Mouse (Mus musculus): ENCODE measurements around the gene Ddb2. TPM values are rescaled to one million over a fixed set of nuclear protein-coding genes. Genes with fewer than 3 reads are reported as not detected.

Ddb2 gene
- polyA plus RNA-seq, 1 experiment from 2014 or later, result 18.0 TPM

DNA sequence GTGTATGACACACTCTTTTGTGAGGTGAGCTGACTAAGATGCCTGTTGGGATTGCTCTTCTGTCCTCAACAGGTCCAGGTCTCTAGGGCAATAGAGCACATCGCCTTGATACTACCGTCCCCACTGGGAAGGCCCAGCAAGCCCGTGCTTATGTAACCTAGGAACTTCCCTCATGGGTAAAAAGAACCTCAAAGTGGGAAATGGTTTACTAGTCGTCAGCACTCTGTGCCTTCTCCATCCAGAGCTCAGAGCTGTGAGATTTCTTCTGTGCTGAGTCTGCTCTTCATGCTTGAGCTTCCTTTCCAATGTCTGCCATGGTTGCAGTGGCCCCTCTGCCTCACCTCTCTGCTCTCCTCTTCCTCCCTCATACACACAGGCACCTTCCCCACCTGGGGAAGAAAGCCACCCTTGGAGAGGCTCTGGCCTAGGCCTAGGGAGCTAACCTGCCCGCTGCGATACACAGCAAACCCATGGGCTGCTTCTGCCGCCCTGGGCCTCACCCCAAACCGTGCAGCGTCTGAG lies 30.5 kb downstream of the Ddb2 start:
- Histone ChIP-seq H3K27me3 (no peaks in the 10 kb centered on the region), H3K4me1 (replicated peaks) (peaks cover 17% of the 10 kb centered on the region), H3K4me2 (no peak overlapping the region), H3K9me3 (no peaks in the 10 kb centered on the region), H3K27ac (no peak overlapping the region), H3K36me3 (peaks cover 63% of the 10 kb centered on the region), H3K4me3 (replicated peaks) (no peak overlapping the region), H3K9ac (replicated peaks) (no peak overlapping the region)
- WGBS, result 92% methylated on average over 9 of the region's 9 CpGs
- no peak for ATAC-seq (ENCODE audit: insufficient number of reproducible peaks, insufficient read depth, low FRiP score, low TSS enrichment, low read depth)

DNA sequence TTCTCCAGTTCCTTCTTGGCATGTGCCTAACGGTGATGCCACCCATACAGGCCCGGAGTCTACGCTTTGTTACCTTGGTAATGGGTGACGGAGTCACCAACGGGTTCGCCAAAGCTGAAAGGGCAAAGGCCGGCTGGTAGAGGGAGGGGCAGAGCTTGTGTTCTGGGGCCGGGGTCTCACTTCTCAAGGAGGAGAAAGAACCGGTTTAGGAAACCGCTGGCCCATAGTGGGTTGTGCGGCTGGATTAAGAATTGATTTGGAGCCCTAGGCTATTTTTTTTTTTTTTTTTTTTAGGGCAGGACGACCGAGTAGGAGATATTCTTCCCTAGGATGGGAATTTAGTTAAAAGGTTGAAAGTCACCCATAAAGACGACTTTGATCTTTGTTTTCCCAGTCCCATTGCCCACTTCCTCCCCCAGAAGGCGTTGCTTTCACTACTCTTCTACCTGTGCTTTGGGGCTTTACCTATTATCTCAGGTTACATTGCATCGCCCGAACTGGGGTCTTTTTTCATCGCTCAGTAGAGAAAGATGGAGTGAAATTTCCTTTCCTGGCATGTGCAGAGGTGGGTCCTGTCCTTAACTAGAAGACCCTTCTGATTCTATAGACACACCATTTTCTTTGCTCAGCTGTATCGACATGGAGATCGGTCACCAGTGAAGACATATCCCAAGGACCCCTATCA lies 33.7 kb downstream of the Ddb2 start:
- Histone ChIP-seq H3K9me3 (no peaks in the 10 kb centered on the region), H3K4me1 (replicated peaks) (peaks cover 17% of the 10 kb centered on the region), H3K4me3 (replicated peaks) (peak overlapping the region; percentile 78), H3K27ac (peak overlapping the region; percentile 95), H3K4me2 (peak overlapping the region; percentile 76), H3K27me3 (no peaks in the 10 kb centered on the region), H3K36me3 (peaks cover 34% of the 10 kb centered on the region), H3K9ac (replicated peaks) (peak overlapping the region; percentile 87)
- WGBS, result 11% methylated on average over 20 of the region's 20 CpGs
- ATAC-seq (ENCODE audit: insufficient number of reproducible peaks, insufficient read depth, low FRiP score, low TSS enrichment, low read depth), result peak; percentile 56; the same call in 1 of the 2 replicates

GRCm38 (mm10) chr2:91202222-91202971 lies 34.4 kb downstream of the Ddb2 start, which contains the start of the genes Nr1h3 and Acp2:
Nr1h3 (minus strand) TSS chr2:91202834.
Acp2 (plus strand) TSS chr2:91202885.
- Histone ChIP-seq H3K27ac (peak within 1 kb of the TSS; percentile 95), H3K36me3 (peaks cover 27% of the 10 kb centered on the region), H3K9me3 (no peaks in the 10 kb centered on the region), H3K9ac (replicated peaks) (peak within 1 kb of the TSS; percentile 87), H3K4me3 (replicated peaks) (peak within 1 kb of the TSS; percentile 78), H3K4me2 (peak within 1 kb of the TSS; percentile 76), H3K27me3 (0 out of 2 replicates have a peak, but pooled peaks cover 3% of the 10 kb centered on the region), H3K4me1 (replicated peaks) (peaks cover 17% of the 10 kb centered on the region)
- WGBS, result 4% methylated on average over 28 of the region's 28 CpGs
- peak; percentile 97 for ATAC-seq (ENCODE audit: insufficient number of reproducible peaks, insufficient read depth, low FRiP score, low TSS enrichment, low read depth)

GRCm38 (mm10) chr2:91198888-91199287 lies 37.9 kb downstream of the Ddb2 start:
- Histone ChIP-seq H3K36me3 (no peaks in the 10 kb centered on the region), H3K27ac (no peak overlapping the region), H3K4me3 (replicated peaks) (no peak overlapping the region), H3K27me3 (0 out of 2 replicates have a peak, but pooled peaks cover 3% of the 10 kb centered on the region), H3K9me3 (no peaks in the 10 kb centered on the region), H3K4me2 (no peak overlapping the region), H3K9ac (replicated peaks) (no peak overlapping the region), H3K4me1 (replicated peaks) (peaks cover 25% of the 10 kb centered on the region)
- WGBS, result 92% methylated on average over 3 of the region's 3 CpGs
- no peak for ATAC-seq (ENCODE audit: insufficient number of reproducible peaks, insufficient read depth, low FRiP score, low TSS enrichment, low read depth)

DNA sequence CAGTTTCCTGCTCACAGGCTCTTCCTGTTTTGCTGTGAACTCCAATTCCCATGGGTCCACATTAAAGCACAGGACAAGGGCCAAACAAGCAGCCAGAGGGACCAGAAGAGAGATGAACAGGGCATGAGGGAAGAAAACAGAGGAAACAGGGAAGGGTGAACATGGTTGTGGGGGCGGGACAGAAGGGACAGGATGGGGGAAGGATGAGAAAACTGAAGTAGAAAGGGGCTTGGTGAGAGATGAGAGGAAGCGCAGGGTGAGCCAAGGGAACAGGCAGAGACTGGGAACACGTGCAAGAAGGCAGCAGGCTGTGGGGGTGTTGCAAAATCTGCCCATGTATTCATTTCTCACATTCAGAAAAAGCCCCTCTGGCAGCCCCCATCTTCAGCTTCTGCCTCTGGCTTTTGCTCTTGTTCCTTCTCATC lies 40.2 kb downstream of the Ddb2 start:
- no peak overlapping the region for H3K27ac ChIP-seq
- H3K36me3 ChIP-seq, result no peaks in the 10 kb centered on the region
- 68% methylated on average over 3 of the region's 3 CpGs for WGBS
- H3K9ac ChIP-seq (replicated peaks), result no peak overlapping the region
- peaks cover 13% of the 10 kb centered on the region for H3K4me1 ChIP-seq (replicated peaks)
- H3K27me3 ChIP-seq, result 0 out of 2 replicates have a peak, but pooled peaks cover 3% of the 10 kb centered on the region
- H3K4me2 ChIP-seq, result no peak overlapping the region
- no peaks in the 10 kb centered on the region for H3K9me3 ChIP-seq
- H3K4me3 ChIP-seq (replicated peaks), result no peak overlapping the region
- no peak for ATAC-seq (ENCODE audit: insufficient number of reproducible peaks, insufficient read depth, low FRiP score, low TSS enrichment, low read depth)

- Histone ChIP-seq H3K27ac (peak overlapping the region; percentile 13; the same call in 1 of the 2 replicates), H3K4me3 (replicated peaks) (peak overlapping the region; percentile 38), H3K9ac (replicated peaks) (peak overlapping the region; percentile 59), H3K36me3 (no peaks in the 10 kb centered on the region), H3K4me2 (peak overlapping the region; percentile 67), H3K9me3 (no peaks in the 10 kb centered on the region), H3K27me3 (0 out of 2 replicates have a peak, but pooled peaks cover 3% of the 10 kb centered on the region), H3K4me1 (replicated peaks) (peaks cover 12% of the 10 kb centered on the region)
- WGBS, result 2% methylated on average over 27 of the region's 27 CpGs
- peak; percentile 75 for ATAC-seq (ENCODE audit: insufficient number of reproducible peaks, insufficient read depth, low FRiP score, low TSS enrichment, low read depth)
Measured at GRCm38 (mm10) chr2:91194624-91195332, 42.0 kb downstream of the Ddb2 start.

DNA sequence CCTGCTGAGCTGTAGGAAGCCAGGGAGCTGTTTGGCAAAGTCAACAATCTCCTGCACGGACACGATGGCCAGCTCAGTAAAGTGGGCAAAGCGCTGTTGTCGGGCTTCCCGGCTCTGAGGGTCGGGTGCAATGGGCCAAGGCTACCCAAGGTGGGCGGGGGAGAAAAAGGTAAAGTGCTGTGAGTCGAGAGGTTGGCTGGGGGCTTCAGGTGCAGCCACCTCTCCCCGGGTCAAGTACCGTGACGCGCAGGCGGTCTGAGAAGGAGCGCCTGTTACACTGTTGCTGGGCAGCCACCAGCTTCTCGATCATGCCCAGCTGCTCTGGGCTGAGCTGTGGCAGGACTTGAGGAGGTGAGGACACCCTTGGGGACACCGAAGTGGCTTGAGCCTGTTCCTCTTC lies 46.3 kb downstream of the Ddb2 start:
- Histone ChIP-seq H3K4me3 (replicated peaks) (no peak overlapping the region), H3K27me3 (no peaks in the 10 kb centered on the region), H3K4me1 (replicated peaks) (peaks cover 7% of the 10 kb centered on the region), H3K4me2 (no peak overlapping the region), H3K9me3 (no peaks in the 10 kb centered on the region), H3K36me3 (no peaks in the 10 kb centered on the region), H3K27ac (no peak overlapping the region), H3K9ac (replicated peaks) (no peak overlapping the region)
- ATAC-seq (ENCODE audit: insufficient number of reproducible peaks, insufficient read depth, low FRiP score, low TSS enrichment, low read depth), result no peak
- WGBS, result 88% methylated on average over 16 of the region's 16 CpGs

GRCm38 (mm10) chr2:91187431-91187830 lies 49.4 kb downstream of the Ddb2 start:
- WGBS, result 68% methylated on average over 4 of the region's 4 CpGs
- Histone ChIP-seq H3K9me3 (no peaks in the 10 kb centered on the region), H3K27ac (no peak overlapping the region), H3K4me1 (replicated peaks) (peaks cover 7% of the 10 kb centered on the region), H3K27me3 (no peaks in the 10 kb centered on the region), H3K4me3 (replicated peaks) (no peak overlapping the region), H3K9ac (replicated peaks) (no peak overlapping the region), H3K36me3 (no peaks in the 10 kb centered on the region), H3K4me2 (no peak overlapping the region)
- ATAC-seq (ENCODE audit: insufficient number of reproducible peaks, insufficient read depth, low FRiP score, low TSS enrichment, low read depth), result no peak

- no peaks in the 10 kb centered on the region for H3K36me3 ChIP-seq
- H3K4me1 ChIP-seq (replicated peaks), result peaks cover 14% of the 10 kb centered on the region
- no peak overlapping the region for H3K4me2 ChIP-seq
- H3K27ac ChIP-seq, result no peak overlapping the region
- H3K9me3 ChIP-seq, result no peaks in the 10 kb centered on the region
- no peak overlapping the region for H3K4me3 ChIP-seq (replicated peaks)
- no peak overlapping the region for H3K9ac ChIP-seq (replicated peaks)
- no peak for ATAC-seq (ENCODE audit: insufficient number of reproducible peaks, insufficient read depth, low FRiP score, low TSS enrichment, low read depth)
- peaks cover 9% of the 10 kb centered on the region; the same call in 1 of the 2 replicates for H3K27me3 ChIP-seq
- WGBS, result 81% methylated on average over 1 of the region's 1 CpGs
Measured at GRCm38 (mm10) chr2:91186208-91186607, 50.6 kb downstream of the Ddb2 start.

- Histone ChIP-seq H3K9ac (replicated peaks) (peak within 1 kb of the TSS; percentile 74), H3K36me3 (no peaks in the 10 kb centered on the region)
Measured at GRCm38 (mm10) chr2:91183711-91184405, 52.9 kb downstream of the Ddb2 start, which contains the start of gene Madd. Madd (minus strand) TSS chr2:91183837.

More at GRCm38 (mm10) chr2:91183711-91184405, 52.9 kb downstream of the Ddb2 start, which contains the start of gene Madd:
- H3K9me3 ChIP-seq, result no peaks in the 10 kb centered on the region
- peaks cover 14% of the 10 kb centered on the region for H3K4me1 ChIP-seq (replicated peaks)
- WGBS, result 66% methylated on average over 15 of the region's 15 CpGs
- H3K27ac ChIP-seq, result peak within 1 kb of the TSS; percentile 83
- no peak for ATAC-seq (ENCODE audit: insufficient number of reproducible peaks, insufficient read depth, low FRiP score, low TSS enrichment, low read depth)
- peak within 1 kb of the TSS; percentile 83 for H3K4me2 ChIP-seq
- peaks cover 9% of the 10 kb centered on the region; the same call in 1 of the 2 replicates for H3K27me3 ChIP-seq
- peak within 1 kb of the TSS; percentile 85 for H3K4me3 ChIP-seq (replicated peaks)

All from limb, embryonic 12.5 days (tissue).